Mouse (Mus musculus): ENCODE measurements around the gene Ripply2.

DNA sequence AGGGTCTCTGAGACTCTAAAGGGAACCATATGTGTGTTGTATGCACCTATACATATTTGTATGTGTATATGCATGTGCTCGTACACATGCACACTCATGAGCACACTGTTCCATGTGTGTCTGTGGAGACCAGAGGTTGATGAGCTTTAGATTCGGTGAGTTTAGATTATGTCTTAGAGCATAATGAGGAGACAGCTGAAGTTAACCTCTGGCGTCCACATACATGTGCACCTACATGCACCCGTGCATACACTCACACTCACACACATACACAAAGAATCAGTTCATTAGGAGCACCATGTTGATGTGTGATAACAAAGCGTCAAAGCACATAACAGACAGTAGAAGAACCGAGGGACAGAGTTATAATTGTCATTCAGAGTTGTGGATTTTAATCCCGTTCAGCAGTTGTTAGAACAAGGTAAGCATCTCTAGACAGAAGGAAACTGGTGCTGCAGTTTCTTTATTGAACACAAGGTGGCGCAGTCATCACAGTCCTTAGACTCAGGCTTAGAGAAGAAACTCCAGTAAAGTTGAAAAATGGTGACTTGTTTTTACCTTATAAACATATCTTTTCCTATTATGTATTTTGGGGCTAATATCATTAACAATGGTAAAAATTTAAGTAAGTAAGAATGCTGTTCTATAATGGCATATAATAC, 12.2 kb downstream of the Ripply2 start:
- no peak for TF ChIP-seq CTCF (IDR thresholded peaks at IDR 0.05; ENCODE audit: insufficient read depth, low read depth, low read length)
- TF ChIP-seq POLR2A (IDR thresholded peaks at IDR 0.05; ENCODE audit: insufficient read depth, low read depth, low read length): no peak

All from olfactory bulb, adult 2 months (tissue).